Mouse (Mus musculus) spleen, adult 2 months (tissue): ENCODE measurements around the gene Phactr3. TPM values are rescaled to one million over a fixed set of nuclear protein-coding genes. Genes with fewer than 3 reads are reported as not detected.

ENCODE experiments used
- DNase-seq, 2 experiments: peaks; one replicate each; pipeline versions ENCODE4 v3.0.0 to v3.0.0-alpha.2; 2012 to 2021; ENCODE audit warnings: low spot score in 2 of 2, low read depth in 1 of 2
- H3K27ac ChIP-seq: fragments of 200-500 bp; 2 replicates; pipeline ENCODE4 v1.5.1; 2012; ENCODE audit warnings: low read length, inconsistent platforms; ENCODE audit not compliant: insufficient read depth
- H3K27me3 ChIP-seq: fragments of 200-500 bp; 2 replicates; pipeline ENCODE4 v1.6.1; 2012; ENCODE audit warnings: mild to moderate bottlenecking, moderate library complexity, low read length, inconsistent platforms; ENCODE audit not compliant: control insufficient read depth, insufficient read depth
- H3K36me3 ChIP-seq: fragments of 200-500 bp; 2 replicates; pipeline ENCODE4 v1.6.1; 2012; ENCODE audit warnings: mild to moderate bottlenecking, low read length, inconsistent platforms; ENCODE audit not compliant: control insufficient read depth, insufficient read depth
- H3K4me1 ChIP-seq: fragments of 200-500 bp; 2 replicates; pipeline ENCODE4 v1.6.1; 2011; ENCODE audit warnings: inconsistent platforms; ENCODE audit not compliant: control insufficient read depth, insufficient read depth, insufficient read length
- H3K4me3 ChIP-seq: fragments of 200-500 bp; 2 replicates; pipeline ENCODE4 v1.5.1; 2011; ENCODE audit warnings: mild to moderate bottlenecking, inconsistent platforms; ENCODE audit not compliant: insufficient read depth, insufficient read length; ENCODE audit errors: extremely low read depth
- CTCF ChIP-seq: fragments of 200-500 bp; IDR thresholded peaks from 2 replicates; pipeline ENCODE4 v1.5.1; 2011; ENCODE audit warnings: mild to moderate bottlenecking, inconsistent platforms; ENCODE audit not compliant: insufficient read depth, insufficient read length, insufficient replicate concordance; ENCODE audit errors: extremely low read depth
- POLR2A ChIP-seq: fragments of 200-500 bp; IDR thresholded peaks from 2 replicates; pipeline ENCODE4 v1.6.1; 2011; ENCODE audit warnings: low read depth, low read length, inconsistent platforms
- WGBS: fragments of 180-500 bp; shearing (Covaris S2); methylation state at CpG from one replicate; pipeline ENCODE4 v1.1.7; 2018; 5-methylcytosine and 5-hydroxymethylcytosine counted together
- polyA plus RNA-seq: library from polyadenylated mRNA; depleted of rRNA; stranded (reverse); fragments of >200 nt; gene quantifications from 2 replicates; pipeline ENCODE4 v1.2.3, GENCODE M21; 2012

Phactr3 gene
- polyA plus RNA-seq, 1 experiment: 0.54 TPM

DNA sequence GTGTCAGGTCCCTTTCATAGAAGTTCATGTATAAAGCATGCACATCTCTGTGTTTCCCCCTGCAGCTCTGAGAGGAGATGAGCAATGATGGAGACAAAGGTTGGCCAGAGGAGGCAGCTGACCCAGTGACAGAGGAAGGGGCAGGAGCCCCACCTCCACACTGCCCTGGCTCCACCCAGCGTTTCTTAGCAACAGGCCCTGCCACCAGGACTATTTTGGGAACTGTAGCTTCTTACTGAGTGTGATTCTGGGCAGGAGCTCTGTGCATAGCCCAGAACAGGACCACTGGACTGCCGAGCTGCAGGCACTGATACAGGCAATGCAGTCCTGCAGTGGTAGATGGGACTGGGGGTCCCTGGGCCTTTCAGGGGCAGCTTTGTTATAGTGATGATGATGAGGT, 146.7 kb downstream of the Phactr3 start:
- TF ChIP-seq CTCF (no peak), POLR2A (no peak)
- Histone ChIP-seq H3K4me1 (no peaks in the 10 kb centered on the region), H3K36me3 (no peaks in the 10 kb centered on the region), H3K27ac (no peak overlapping the region), H3K27me3 (no peaks in the 10 kb centered on the region), H3K4me3 (no peak overlapping the region)
- DNase-seq: no peak
- 29% methylated on average over 2 of the region's 2 CpGs for WGBS

DNA sequence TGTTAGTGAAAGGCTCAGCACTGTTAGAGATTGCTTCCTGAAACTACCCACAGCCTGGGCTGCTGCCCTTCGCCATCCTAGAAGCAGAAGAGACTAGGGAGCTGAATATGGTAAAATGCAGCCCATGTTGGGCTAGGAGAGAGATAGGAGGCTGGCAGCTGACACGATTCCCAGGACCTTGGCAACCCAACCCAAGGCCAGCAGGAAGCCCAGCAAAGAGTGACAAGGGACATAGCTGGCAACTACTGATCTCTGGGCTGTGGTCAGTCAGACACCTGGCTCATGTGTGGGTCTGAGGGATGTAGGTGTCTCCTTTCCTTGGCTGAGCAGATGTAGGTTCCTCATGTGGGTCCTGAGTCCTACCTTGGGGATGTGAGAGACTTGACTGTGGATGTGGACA, 152.0 kb downstream of the Phactr3 start:
- no peak overlapping the region for H3K27ac ChIP-seq
- H3K27me3 ChIP-seq: no peaks in the 10 kb centered on the region
- TF ChIP-seq CTCF (no peak), POLR2A (no peak)
- H3K4me1 ChIP-seq: no peaks in the 10 kb centered on the region
- no peak overlapping the region for H3K4me3 ChIP-seq
- no peak for DNase-seq
- no peaks in the 10 kb centered on the region for H3K36me3 ChIP-seq
- 68% methylated on average over 2 of the region's 2 CpGs for WGBS

DNA sequence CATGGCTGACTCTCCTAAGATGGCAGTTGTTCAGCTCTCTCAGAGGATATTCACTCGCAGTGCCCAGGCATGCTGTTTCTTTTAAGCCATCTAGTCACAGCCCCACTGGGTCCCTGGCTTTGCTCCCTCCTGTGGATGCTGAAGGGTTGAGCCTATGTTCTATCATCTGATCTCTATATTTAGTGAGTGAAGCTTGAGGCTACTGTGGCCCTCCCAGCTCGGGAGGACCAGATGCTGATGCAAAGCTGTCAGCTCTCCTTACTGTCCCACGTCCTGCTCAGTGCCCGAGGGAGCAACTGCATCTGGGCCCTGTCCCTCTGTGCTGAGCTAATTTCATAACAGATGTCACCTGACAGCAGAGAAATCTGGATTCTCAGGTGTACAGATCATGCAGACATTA, 153.6 kb downstream of the Phactr3 start:
- H3K4me3 ChIP-seq: no peak overlapping the region
- no peak for DNase-seq
- H3K27me3 ChIP-seq: no peaks in the 10 kb centered on the region
- no peaks in the 10 kb centered on the region for H3K4me1 ChIP-seq
- H3K27ac ChIP-seq: no peak overlapping the region
- TF ChIP-seq POLR2A (no peak), CTCF (no peak)
- 71% methylated on average over 4 of the region's 4 CpGs for WGBS
- H3K36me3 ChIP-seq: no peaks in the 10 kb centered on the region

DNA sequence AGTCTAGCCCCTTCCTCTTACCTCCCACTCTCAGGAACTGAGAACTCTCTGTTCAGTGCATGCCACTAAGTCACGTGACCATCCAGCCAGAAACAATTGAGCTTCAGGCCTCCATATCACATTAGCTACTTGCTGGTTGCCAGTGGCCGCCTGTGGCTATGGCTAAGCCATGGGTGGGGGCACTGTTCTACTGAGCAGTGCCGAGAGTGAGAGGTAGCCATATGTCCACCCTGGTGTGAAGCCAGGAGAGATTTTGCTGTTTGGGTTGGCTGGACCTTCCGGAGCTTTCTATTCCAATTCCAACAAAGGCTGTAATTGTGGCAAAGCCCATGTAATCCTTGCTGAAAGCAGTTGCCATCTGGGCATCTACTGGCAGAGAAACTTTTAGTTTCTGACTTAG, 155.4 kb downstream of the Phactr3 start:
- H3K36me3 ChIP-seq: no peaks in the 10 kb centered on the region
- TF ChIP-seq CTCF (no peak), POLR2A (no peak)
- H3K27ac ChIP-seq: no peak overlapping the region
- H3K27me3 ChIP-seq: no peaks in the 10 kb centered on the region
- no peak for DNase-seq
- 73% methylated on average over 4 of the region's 4 CpGs for WGBS
- no peak overlapping the region for H3K4me3 ChIP-seq
- no peaks in the 10 kb centered on the region for H3K4me1 ChIP-seq

DNA sequence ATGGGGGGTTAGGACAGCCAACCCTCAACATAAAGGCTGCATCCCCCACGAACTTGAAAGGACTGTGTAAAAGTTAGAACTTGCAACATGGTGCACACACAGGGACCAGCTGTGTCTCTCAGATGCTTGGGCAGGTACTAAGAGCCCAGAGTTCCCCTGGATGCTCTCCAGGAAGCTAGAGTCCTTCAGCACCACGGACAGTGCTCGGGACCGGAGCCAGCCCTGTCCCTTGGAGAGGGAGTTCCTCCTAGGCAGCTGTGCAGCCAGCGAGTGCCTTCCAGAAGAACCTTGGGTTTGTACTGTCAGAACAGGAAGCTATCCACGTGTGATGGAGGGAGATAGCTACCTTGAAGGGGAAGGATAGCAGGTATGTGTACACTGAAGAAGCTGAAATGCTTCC, 158.4 kb downstream of the Phactr3 start:
- H3K4me3 ChIP-seq: no peak overlapping the region
- H3K27me3 ChIP-seq: no peaks in the 10 kb centered on the region
- TF ChIP-seq CTCF (no peak), POLR2A (no peak)
- WGBS: 8% methylated on average over 6 of the region's 6 CpGs
- H3K36me3 ChIP-seq: no peaks in the 10 kb centered on the region
- H3K27ac ChIP-seq: no peak overlapping the region
- H3K4me1 ChIP-seq: no peaks in the 10 kb centered on the region
- DNase-seq: no peak

DNA sequence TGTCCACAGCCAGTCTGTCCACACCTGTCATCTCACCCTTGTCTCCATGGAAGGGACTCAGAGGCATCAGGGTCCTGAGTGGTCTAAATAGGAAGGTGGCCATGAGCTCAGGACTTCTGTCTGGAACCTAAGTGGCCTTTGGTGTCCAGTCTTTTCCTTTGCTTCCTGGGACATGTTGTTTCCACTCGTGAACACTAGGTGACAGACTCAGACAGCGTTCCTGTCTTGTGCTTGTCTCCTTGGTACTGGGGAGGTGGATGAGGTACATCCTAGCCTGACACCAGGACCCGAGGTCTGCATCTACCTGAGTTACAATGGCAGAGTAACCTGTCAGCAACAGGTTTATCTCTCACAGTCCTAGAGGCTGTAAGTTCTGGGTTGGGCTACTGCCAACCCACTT, 162.4 kb downstream of the Phactr3 start:
- no peaks in the 10 kb centered on the region for H3K27me3 ChIP-seq
- H3K4me3 ChIP-seq: no peak overlapping the region
- no peak for DNase-seq
- no peak for TF ChIP-seq POLR2A
- TF ChIP-seq CTCF: no peak
- WGBS: 53% methylated on average over 3 of the region's 3 CpGs
- no peak overlapping the region for H3K27ac ChIP-seq
- H3K4me1 ChIP-seq: no peaks in the 10 kb centered on the region
- H3K36me3 ChIP-seq: no peaks in the 10 kb centered on the region

DNA sequence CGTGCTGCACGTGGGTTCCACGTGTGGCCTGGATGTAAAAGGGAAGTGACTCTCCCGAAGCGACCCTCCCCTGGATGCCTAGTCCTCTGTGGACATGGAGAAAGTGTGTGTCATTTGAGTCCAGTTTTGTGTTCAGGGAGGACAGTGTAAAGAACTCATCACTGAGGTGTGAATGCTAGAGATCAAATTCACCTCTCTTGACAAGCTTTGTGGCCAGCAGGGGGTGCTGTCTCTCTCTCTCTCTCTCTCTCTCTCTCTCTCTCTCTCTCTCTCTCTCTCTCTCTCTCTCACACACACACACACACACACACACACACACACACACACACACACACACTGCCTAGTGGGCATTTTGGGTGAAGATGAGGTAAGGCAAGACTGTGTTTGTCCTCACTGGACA, 168.5 kb downstream of the Phactr3 start:
- no peak for DNase-seq
- no peak overlapping the region for H3K4me3 ChIP-seq
- H3K27me3 ChIP-seq: no peaks in the 10 kb centered on the region
- no peak for TF ChIP-seq POLR2A
- no peak for TF ChIP-seq CTCF
- 68% methylated on average over 5 of the region's 5 CpGs for WGBS
- no peaks in the 10 kb centered on the region for H3K36me3 ChIP-seq
- no peaks in the 10 kb centered on the region for H3K4me1 ChIP-seq
- H3K27ac ChIP-seq: no peak overlapping the region

DNA sequence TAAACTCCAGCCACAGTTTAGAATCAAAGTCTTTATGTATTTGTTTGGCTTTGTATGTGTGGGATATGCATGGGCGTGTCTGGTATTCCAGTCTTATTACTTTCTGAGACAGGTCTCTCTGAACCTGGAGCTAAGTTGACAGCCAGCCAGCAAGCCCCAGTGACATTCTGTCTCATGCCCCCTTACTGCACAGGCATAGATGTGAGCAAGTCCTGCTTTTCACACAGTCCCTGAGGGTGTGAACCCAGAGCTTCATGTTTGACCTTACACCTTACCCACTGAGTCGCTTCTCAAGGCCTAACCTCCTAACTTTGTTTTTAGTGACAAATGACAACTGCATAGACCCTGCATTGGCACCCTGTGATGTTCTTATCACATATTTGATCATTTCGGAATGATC, 169.9 kb downstream of the Phactr3 start:
- Histone ChIP-seq H3K27ac (no peak overlapping the region), H3K4me3 (no peak overlapping the region), H3K36me3 (no peaks in the 10 kb centered on the region), H3K27me3 (no peaks in the 10 kb centered on the region), H3K4me1 (no peaks in the 10 kb centered on the region)
- no peak for DNase-seq
- TF ChIP-seq POLR2A: no peak
- TF ChIP-seq CTCF: no peak
- 89% methylated on average over 3 of the region's 3 CpGs for WGBS
